In genomic region chr14:71518541-71518940, GRCm38 (mm10) we compare ENCODE assay signal across 12 mouse cellular contexts.
"Had no signal": no experiment of that assay in that cellular context is flagged by ENCODE, and none has a peak within 500 bp of the region (broad histone marks: within the 10 kb centered on the region; RNA-seq: fewer than 3 reads in every experiment).

No protein-coding gene starts in this region.

- H3K27me3 ChIP-seq: limb, embryonic 15.5 days; liver, embryonic 12.5 days; midbrain, embryonic 15.5 days; neural tube, embryonic 12.5 days had no signal

- DNase-seq: kidney, postnatal 10 days; lung, embryonic 14.5 days; lung, postnatal 10 days; lung, postnatal 4 days; right cerebral cortex, postnatal 4 days had no signal

- H3K9ac ChIP-seq: limb, embryonic 15.5 days; liver, embryonic 12.5 days; lung, embryonic 14.5 days; midbrain, embryonic 15.5 days; neural tube, embryonic 12.5 days had no signal

- H3K4me2 ChIP-seq: limb, embryonic 15.5 days; liver, embryonic 12.5 days; lung, embryonic 14.5 days; midbrain, embryonic 11.5 days; midbrain, embryonic 15.5 days; neural tube, embryonic 12.5 days had no signal

- ATAC-seq: liver, embryonic 12.5 days; midbrain, embryonic 15.5 days had no signal

- H3K4me3 ChIP-seq: left cerebral cortex, adult 2 months; limb, embryonic 15.5 days; liver, embryonic 12.5 days; megakaryocyte, embryonic 14.5 days; midbrain, embryonic 15.5 days; neural tube, embryonic 12.5 days had no signal

- H3K27ac ChIP-seq: left cerebral cortex, adult 2 months; limb, embryonic 15.5 days; liver, embryonic 12.5 days; midbrain, embryonic 15.5 days; neural tube, embryonic 12.5 days had no signal

- H3K4me1 ChIP-seq: limb, embryonic 15.5 days; liver, embryonic 12.5 days; midbrain, embryonic 15.5 days; neural tube, embryonic 12.5 days had no signal

- H3K9me3 ChIP-seq: limb, embryonic 15.5 days; liver, embryonic 12.5 days; megakaryocyte, embryonic 14.5 days; midbrain, embryonic 15.5 days; neural tube, embryonic 12.5 days had no signal

- H3K36me3 ChIP-seq: limb, embryonic 15.5 days; liver, embryonic 12.5 days; midbrain, embryonic 15.5 days; neural tube, embryonic 12.5 days had no signal
